Mouse (Mus musculus): ENCODE measurements around the gene Arl4c. TPM values are rescaled to one million over a fixed set of nuclear protein-coding genes. Genes with fewer than 3 reads are reported as not detected.

The Arl4c gene
- total RNA-seq, 1 experiment from 2014 or later = 11.2 TPM

GRCm38 (mm10) chr1:88705050-88705449 is 3.0 kb upstream of the Arl4c start:
- peak; percentile 23; the same call in 1 of the 2 replicates for ATAC-seq (replicated peaks; ENCODE audit: low read depth, poor library complexity, severe bottlenecking)

GRCm38 (mm10) chr1:88700961-88701861 is 810 bp downstream of the Arl4c start:
- ATAC-seq (replicated peaks; ENCODE audit: low read depth, poor library complexity, severe bottlenecking) = 0 out of 2 replicates have a peak, but pooled peaks have one; percentile 3

- ATAC-seq (replicated peaks; ENCODE audit: low read depth, poor library complexity, severe bottlenecking) = no peak
Observed at GRCm38 (mm10) chr1:88699856-88700791, 1.9 kb downstream of the Arl4c start.

GRCm38 (mm10) chr1:88699401-88699800 is 2.6 kb downstream of the Arl4c start:
- no peak for ATAC-seq (replicated peaks; ENCODE audit: low read depth, poor library complexity, severe bottlenecking)

DNA sequence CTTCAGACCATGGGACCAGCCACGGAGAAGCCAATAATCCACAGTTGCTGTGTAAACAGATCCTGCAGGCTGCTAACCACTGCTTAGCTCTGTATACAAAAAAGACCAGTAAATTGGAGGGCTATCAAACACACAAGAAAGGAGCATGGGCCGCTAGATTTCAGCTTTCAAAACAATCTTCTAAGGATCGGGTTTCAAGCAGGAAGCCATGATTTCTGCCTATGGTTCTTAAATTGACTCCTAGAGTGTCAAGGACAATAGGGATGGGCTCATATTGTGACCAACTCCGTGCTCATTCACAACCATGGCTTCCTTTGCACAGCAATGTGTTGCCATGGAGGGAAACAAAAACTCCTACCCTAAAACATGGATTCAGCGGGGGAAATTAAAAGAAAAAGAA is 3.1 kb downstream of the Arl4c start:
- ATAC-seq (replicated peaks; ENCODE audit: low read depth, poor library complexity, severe bottlenecking) = no peak

DNA sequence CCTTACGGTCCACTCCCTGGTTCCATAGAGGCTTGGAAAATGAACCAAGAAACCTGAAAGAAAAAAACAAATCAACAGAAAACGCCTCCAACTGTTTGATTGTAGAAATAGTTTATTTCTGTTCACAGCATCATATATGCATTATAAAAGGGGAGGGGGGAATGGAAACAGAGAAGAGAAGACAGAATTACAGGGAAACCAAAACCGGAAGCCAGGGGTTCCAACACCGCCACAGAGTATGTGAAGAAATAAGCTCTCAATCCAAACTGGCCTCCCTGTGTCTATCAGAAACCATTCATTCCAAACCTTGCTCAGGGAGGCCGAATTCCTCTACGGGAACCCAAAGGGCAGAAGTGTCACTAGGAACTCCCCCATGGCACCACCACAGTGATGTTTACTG is 3.9 kb downstream of the Arl4c start:
- ATAC-seq (replicated peaks; ENCODE audit: low read depth, poor library complexity, severe bottlenecking) = no peak

GRCm38 (mm10) chr1:88696408-88696807 is 5.6 kb downstream of the Arl4c start:
- no peak for ATAC-seq (replicated peaks; ENCODE audit: low read depth, poor library complexity, severe bottlenecking)

- ATAC-seq (replicated peaks; ENCODE audit: low read depth, poor library complexity, severe bottlenecking) = no peak
Observed at GRCm38 (mm10) chr1:88694353-88694752, 7.7 kb downstream of the Arl4c start.

DNA sequence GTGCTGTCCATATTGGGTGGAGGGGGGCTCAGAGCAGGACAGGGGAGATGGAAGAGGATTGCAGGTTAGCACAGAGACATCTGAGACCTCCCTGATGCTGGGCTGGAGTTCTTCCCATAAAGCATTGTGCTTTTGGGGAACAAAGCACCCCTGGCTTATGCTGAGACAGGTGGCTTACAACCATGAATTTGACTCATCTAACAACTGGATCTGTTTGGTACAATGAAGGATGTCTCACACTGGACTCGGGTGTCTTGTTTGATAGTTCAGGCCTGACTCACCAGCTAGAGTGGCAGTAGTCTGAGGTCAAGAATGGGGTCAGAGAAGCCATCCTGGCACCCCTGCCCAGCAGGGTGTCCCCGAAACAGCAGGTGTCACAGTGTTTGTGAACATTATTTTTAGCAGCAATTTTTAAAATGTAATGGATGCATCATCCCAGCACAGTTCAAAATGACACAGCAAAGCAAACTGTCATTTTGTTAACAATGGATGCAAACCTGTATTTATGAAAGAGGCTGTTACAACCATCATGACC is 9.7 kb downstream of the Arl4c start:
- ATAC-seq (replicated peaks; ENCODE audit: low read depth, poor library complexity, severe bottlenecking) = no peak

DNA sequence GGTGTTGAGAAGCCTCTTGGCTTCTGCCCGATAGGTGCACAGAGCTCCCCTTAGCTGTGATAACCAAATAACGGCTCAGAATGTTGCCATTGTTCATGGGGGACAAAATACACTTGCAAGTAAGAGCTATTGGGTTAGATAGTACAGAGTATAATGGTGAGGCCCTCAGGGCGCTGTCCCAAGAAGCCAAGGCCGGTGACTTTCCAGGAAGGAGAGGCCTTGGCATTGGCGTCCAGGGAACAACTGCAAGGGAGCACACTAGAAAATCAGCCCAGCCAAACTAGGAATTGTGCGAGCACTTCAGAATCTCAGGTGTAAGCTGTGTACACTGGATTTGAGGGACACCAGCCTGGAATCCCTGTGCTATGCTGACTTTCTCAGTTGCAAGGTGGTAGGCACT is 11.4 kb downstream of the Arl4c start:
- ATAC-seq (replicated peaks; ENCODE audit: low read depth, poor library complexity, severe bottlenecking) = no peak

DNA sequence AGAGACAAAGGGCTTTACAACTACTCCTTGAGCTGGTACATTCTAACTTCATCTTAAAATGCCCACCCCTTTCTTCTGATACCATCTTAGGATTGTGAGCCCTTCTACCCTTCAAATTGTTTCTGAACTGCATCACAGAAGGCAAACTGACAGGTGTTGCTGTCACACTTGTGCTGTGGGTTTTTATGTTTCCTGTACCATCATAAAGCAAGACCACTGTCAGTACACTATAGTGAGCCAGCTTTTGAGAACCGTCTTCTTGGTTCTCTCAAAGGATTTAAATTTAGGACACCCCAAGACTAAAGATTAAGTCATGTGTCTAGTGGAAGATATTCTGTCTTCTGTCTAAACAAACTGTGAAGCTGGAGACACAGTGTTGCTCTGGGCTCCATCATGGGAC is 17.3 kb downstream of the Arl4c start:
- no peak for ATAC-seq (replicated peaks; ENCODE audit: low read depth, poor library complexity, severe bottlenecking)

- ATAC-seq (replicated peaks; ENCODE audit: low read depth, poor library complexity, severe bottlenecking) = no peak
Observed at GRCm38 (mm10) chr1:88681596-88681995, 20.4 kb downstream of the Arl4c start.

GRCm38 (mm10) chr1:88680804-88681203 is 21.2 kb downstream of the Arl4c start:
- no peak for ATAC-seq (replicated peaks; ENCODE audit: low read depth, poor library complexity, severe bottlenecking)

DNA sequence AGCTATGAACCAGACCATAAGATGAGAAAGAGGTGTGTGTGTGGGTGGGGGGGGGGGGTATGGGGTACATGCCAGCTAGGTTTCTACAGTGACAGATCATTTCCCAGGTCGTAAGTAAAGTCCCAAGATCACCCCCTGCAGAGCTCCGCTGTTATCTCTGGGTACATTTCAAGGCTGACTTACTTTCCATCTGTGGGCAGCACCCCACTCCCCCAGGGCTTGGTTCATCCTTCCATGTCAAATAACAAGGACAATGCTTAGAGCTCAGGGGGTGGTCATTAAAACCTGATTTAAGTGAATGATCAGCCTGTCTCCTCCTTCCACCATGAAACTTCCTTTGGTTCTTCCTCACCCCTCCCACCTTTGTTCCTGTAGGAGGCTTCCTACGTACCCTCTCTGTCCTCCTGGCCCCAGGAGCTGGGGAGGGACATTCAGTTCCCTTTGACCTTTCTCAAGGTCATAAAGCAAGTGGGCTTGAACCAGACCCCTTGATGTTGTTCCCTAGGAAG is 23.7 kb downstream of the Arl4c start:
- no peak for ATAC-seq (replicated peaks; ENCODE audit: low read depth, poor library complexity, severe bottlenecking)

DNA sequence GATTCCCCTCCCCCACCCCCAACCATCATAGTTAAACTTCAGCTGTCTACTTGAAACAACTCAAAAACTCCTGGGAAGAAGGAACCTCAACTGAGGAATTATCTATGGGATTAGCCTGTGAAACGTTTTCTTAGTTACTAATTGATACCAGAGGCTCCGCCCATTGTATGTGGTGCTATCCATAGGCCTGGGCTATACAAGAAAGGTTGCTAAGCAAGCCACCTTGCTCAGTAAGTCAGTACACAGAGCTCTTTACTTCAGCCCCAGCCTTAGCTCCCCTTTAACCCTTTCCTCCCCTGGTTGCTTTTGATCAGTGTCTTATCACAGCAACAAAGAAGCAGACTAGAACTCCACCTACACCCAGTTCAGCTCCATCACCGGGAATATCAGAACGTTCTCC is 31.2 kb downstream of the Arl4c start:
- no peak for ATAC-seq (replicated peaks; ENCODE audit: low read depth, poor library complexity, severe bottlenecking)

- ATAC-seq (replicated peaks; ENCODE audit: low read depth, poor library complexity, severe bottlenecking) = no peak
Observed at GRCm38 (mm10) chr1:88668846-88669810, 32.9 kb downstream of the Arl4c start.

GRCm38 (mm10) chr1:88668353-88668752 is 33.7 kb downstream of the Arl4c start:
- ATAC-seq (replicated peaks; ENCODE audit: low read depth, poor library complexity, severe bottlenecking) = no peak

DNA sequence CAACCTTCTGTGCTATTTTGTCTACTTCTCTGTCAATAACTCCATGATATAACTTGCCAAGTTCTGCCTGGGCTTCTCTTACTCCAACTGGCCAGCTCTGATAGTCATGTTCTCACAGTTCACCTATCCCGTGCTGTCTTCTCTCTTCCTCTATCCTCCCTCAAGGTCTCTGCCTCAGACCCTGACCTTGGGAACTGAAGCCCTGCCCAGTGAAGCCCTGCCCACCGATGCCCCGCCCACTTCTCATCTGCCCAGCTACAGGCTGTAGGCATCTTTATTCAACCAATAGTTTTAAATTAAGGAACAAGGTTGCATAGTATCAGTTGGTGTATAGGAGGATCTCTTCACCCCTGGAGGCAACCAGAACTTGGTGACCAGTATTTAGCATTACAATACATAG is 37.4 kb downstream of the Arl4c start:
- ATAC-seq (replicated peaks; ENCODE audit: low read depth, poor library complexity, severe bottlenecking) = peak; percentile 39; the same call in 1 of the 2 replicates

GRCm38 (mm10) chr1:88662736-88663135 is 39.3 kb downstream of the Arl4c start:
- ATAC-seq (replicated peaks; ENCODE audit: low read depth, poor library complexity, severe bottlenecking) = no peak
